Mouse (Mus musculus) left cerebral cortex, adult 9 months (tissue): Measurements from ENCODE around the gene Spi1.

ENCODE experiments used
- DNase-seq, 2 experiments: peaks; one replicate each; pipeline ENCODE4 v3.0.0; 2022; ENCODE audit warnings: low spot score in 2 of 2

Spi1 gene

DNA sequence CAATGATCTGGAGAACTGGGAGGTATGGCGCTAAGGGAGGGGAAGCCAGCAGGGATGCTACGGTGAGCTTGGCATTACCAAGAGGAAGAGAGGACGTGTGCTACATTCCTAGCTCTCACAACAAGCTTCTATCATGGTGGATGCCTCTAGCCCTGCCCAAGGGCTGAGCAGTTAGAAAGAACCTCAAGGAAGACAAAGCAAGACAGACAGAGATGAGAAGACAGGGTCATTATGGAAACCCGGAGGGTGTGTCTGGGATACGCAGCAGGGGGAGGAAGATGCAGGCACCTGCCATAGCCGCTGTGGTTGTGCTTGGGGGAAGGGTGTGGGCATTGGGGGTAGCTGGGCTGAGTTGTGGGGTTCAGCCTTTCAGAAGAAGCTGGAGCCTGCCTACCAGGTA lies 41.3 kb downstream of the Spi1 start:
- DNase-seq: no peak

DNA sequence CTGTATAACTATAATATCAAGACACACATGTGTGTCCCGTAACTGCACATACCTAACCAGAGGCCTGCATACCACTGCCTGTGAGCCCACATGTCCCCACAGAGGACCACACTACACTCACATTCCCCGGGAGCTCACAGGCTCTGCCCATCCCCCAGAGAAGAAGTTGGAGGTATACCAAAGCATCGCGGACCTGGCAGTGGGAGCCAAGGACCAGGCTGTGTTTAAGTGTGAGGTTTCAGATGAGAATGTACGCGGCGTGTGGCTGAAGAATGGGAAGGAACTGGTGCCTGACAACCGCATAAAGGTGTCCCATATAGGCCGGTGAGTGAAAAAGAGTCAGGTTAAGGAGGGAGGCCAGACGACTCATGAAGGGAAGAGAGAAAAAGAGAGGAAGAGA lies 42.9 kb downstream of the Spi1 start:
- DNase-seq: no peak

- DNase-seq: no peak
These were observed 46.6 kb downstream of the Spi1 start for GRCm38 (mm10) chr2:91128761-91129160.

DNA sequence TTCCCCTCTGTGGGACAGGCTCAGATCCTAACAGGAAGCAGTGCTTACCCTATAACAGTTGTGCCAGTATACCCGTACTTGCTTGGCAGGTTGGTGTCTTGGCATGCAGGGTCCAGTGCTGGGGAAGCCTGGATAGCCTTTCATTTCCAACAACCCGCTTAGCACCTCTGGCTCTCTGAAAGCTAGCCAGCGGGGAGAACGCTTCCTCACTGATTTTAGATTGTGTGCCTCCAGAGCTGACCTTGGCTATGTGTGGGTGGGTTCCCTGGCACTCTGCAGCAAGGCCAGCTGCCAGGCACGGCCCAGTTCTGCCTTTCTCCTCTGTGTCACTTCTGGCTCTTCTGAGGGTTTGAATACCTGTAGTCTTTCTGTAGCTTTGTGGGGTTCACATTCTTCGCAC lies 47.9 kb downstream of the Spi1 start:
- no peak for DNase-seq

DNA sequence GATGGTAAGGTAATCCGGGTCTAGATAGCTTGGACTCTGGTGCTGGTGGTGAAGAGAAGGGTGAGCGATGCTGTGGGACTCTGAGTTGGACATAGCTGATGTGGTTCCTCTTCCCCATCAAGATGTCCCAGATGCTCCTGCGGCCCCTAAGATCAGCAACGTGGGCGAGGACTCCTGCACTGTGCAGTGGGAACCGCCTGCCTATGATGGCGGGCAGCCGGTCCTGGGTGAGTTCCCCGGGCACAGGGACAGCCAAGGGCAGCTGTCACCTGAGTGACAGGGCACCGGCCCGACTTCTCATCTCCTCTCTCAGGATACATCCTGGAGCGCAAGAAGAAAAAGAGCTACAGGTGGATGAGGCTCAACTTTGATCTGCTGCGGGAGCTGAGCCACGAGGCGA lies 49.1 kb downstream of the Spi1 start:
- no peak for DNase-seq

DNA sequence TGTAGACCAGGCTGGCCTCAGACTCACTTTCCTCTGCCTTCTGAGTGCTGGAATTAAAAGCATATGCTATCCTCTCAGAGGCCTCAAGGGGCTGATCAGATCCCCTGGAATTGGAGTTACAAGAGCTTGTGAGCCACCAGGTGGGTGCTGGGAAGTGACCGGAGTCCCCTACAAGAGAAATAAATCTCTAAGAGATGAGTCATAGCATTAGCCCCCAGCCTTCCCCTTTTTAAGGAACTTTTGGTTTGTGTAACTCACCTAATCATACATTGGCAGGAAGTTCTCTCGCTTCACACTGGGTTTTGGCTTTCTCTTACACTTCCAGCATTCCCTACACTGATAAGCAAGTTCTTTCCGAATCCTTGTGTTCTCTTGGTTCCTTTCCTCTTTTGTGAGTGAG lies 49.8 kb downstream of the Spi1 start:
- DNase-seq: no peak

DNA sequence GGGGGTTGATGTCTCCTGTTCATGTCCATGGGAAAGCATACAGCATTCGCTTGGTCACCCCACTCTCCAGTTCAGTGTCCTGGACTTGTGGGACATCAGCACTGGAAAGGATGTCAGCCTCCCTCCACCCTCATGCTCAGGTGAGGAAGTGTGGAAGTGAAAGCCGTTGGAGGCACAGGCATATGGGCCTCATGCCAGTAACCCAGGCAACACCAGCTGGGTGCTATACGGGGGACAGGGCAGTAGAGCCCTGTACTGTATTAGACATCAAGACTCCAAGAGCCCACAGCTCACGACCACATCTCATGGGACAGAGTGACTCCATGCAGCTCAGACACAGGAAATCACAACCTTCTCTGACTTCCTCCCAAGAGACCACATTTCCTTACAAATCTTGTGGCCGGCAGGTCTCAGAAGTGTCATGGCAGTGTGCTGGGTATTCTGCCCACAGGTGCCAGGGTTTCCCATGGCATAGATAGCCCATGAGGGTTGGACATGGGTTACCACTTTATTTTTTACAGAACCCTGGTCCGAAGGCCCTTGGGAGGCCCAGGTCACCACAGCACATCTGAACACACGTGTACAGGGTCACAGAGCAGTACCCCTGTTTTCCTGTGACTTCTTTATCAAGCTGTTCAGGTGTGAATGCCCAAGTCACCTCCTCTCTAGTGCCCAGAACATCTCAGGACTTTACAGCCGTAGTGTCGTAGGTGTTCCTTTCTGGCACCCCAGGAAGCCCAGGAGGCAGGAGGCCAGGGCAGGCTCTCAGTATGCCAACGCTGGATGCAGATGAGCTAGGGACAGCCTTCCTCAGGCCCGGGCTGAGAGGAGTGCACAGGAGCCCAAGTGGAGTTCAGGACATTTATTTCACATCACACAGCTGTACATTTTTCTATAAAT lies 54.6 kb downstream of the Spi1 start:
- no peak for DNase-seq

GRCm38 (mm10) chr2:91137481-91137880 lies 55.3 kb downstream of the Spi1 start:
- DNase-seq: no peak

GRCm38 (mm10) chr2:91139311-91139710 lies 57.1 kb downstream of the Spi1 start:
- no peak for DNase-seq

- DNase-seq: no peak
These were observed 57.6 kb downstream of the Spi1 start for GRCm38 (mm10) chr2:91139764-91140163.

GRCm38 (mm10) chr2:91142920-91143319 lies 60.7 kb downstream of the Spi1 start:
- no peak for DNase-seq

DNA sequence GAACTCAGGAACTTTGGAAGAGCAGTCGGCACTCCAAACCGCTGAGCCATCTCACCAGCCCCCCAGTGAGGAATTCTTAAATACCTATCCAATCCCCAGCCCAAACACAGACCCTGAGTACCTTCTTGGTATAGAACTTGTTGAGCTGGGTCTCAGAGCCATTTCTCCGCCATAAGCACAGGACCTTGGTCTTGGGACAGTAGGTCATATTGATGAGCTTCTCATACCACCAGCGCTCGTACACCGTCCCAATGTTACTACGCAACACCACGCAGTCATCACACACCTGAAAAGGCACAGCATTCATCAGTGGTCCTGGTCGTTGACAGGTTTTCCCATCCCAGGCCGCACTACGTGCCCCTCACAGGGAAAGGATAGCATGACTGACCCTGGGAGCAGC lies 61.2 kb downstream of the Spi1 start:
- DNase-seq: no peak

DNA sequence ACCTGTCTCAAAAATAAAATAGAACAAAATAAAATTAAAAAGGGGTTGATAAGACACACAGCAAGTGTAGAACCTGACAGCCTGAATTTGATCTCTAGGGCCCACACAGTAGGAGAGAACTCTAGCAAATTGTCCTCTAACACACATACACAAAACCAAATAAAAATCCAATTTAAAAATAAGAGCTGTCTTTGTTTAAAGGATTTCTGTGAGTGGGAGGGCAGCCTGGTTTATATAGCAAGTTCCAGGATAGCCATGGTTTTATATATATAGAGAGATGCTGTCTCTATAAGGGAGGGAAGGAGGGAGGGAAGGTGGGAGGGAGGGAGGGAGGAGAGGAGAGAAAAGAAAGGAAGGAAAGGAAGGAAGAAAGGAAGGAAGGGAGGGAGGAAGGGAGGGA lies 65.9 kb downstream of the Spi1 start:
- no peak for DNase-seq

DNA sequence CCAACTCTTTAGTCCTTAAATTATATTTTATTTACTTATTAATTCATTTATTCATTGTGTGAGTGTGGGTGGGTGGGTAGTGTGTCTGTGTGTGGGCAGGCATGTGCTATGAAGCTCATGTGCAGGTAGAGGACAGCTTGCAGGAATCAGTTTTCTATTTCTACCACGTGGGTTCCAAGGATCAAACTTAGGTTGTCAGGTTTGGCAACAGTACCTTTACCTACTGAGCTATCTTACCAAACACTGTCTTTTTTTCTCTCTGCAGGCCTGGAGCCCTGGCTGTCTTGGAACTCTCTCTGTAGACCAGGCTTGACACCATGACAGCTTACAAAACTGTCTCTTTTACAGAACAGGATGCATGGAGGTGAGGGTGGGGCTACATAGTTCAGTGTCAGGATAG lies 69.1 kb downstream of the Spi1 start:
- no peak for DNase-seq

DNA sequence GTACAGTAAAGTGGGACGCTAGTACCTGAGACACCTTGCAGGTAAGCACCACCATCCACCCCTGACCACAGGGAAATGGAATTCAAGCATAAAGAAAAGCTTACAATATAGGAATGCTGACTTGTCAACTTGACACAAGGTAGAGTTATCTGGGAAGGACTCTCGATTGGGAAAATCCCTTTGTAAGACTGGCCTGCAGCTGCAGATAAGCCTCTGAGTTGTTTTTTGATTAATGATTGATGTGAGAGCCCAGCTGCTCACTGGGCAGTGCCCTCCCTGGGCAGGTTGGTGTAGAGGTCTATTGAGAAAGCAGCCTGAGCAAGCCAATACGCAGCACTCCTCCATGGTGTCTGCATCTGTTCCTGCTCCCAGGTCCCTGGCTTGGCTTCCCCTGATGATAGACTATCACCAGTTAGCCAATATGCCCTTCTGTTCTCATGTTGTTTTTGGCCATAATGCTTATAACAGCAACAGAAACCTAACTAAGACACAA lies 70.7 kb downstream of the Spi1 start:
- no peak for DNase-seq

- no peak for DNase-seq
These were observed 71.9 kb downstream of the Spi1 start for GRCm38 (mm10) chr2:91154091-91154490.

DNA sequence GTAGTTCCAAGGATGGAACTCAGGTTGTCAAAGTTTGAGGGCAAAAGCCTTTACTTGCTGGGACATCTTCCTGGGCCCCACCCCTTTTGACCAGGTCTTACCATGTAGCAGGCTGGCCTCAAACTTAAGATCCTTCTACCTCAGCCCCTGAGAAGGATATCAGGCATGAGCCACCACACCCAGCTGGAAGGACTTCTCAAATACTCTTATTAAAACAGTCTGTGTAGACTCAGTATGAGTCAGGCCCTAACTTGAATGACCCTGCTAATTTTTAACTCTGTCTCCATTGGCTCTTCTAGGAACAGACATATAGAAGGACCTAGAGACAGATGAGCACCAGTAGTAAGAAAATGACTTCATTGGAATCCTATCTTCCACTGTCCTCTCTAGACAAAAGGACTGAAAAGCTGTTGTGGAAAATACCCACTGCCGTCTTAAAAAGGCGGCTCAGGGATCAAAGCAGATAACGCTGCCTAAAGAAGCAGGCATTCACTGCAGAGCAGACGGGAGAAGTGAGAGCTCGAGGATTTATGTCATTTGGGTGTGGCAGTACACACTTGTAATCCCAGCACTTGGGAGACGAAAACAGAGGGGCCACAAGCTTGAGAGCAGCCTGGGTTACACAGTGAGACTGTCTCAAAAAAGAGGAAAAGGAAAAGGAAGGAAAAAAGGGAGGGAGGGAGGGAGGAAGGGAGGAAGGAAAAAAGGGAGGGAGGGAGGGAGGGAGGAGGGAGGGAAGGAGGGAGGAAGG lies 75.0 kb downstream of the Spi1 start:
- no peak for DNase-seq

DNA sequence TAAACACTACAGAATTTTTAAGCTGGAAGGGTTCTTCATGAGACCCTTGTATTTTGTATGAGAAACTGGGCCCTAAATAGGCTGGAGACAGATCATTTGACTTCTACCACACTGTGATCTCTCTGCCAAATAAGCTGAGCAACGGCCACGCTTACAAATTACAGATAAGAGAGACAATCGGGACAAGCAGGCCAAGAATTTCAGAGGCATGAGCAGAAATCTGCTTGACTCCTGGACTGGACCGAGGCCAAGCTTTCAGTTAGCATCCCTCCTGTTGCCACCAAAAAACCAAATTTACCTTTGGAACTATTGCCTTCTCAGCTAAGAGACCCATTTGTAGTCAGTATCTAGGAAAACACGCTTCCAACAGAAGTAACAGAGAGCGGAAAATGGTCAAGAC lies 78.4 kb downstream of the Spi1 start:
- DNase-seq: no peak

GRCm38 (mm10) chr2:91162952-91163351 lies 80.8 kb downstream of the Spi1 start:
- no peak for DNase-seq

- no peak for DNase-seq
These were observed 81.3 kb downstream of the Spi1 start for GRCm38 (mm10) chr2:91163532-91163931.

GRCm38 (mm10) chr2:91164991-91165390 lies 82.8 kb downstream of the Spi1 start:
- DNase-seq: no peak
